Mouse (Mus musculus) testis, adult 2 months (tissue): ENCODE measurements around the gene Tfrc.

Experiments
- CTCF ChIP-seq: fragments of 200-500 bp; IDR thresholded peaks from 2 replicates; pipeline ENCODE4 v1.5.1; 2012; ENCODE audit warnings: low read depth, mild to moderate bottlenecking, inconsistent platforms, low read length, moderate library complexity; ENCODE audit not compliant: control insufficient read depth, insufficient read depth, insufficient replicate concordance
- POLR2A ChIP-seq: fragments of 200-500 bp; IDR thresholded peaks from 2 replicates; pipeline ENCODE4 v1.6.1; 2012; ENCODE audit warnings: low read depth, mild to moderate bottlenecking, inconsistent platforms, low read length, moderate library complexity; ENCODE audit not compliant: control insufficient read depth

GRCm38 (mm10) chr16:32655534-32655933, 46.8 kb downstream of the Tfrc start:
- TF ChIP-seq POLR2A: no peak
- no peak for TF ChIP-seq CTCF
